Mouse (Mus musculus) right cerebral cortex, postnatal 36 days (tissue): ENCODE data around the gene Tchhl1.

Source experiments
- DNase-seq, 2 experiments: peaks; one replicate each; pipeline ENCODE4 v3.0.0; 2022; ENCODE audit warnings: low spot score in 2 of 2, mixed read lengths in 1 of 2

Gene Tchhl1

DNA sequence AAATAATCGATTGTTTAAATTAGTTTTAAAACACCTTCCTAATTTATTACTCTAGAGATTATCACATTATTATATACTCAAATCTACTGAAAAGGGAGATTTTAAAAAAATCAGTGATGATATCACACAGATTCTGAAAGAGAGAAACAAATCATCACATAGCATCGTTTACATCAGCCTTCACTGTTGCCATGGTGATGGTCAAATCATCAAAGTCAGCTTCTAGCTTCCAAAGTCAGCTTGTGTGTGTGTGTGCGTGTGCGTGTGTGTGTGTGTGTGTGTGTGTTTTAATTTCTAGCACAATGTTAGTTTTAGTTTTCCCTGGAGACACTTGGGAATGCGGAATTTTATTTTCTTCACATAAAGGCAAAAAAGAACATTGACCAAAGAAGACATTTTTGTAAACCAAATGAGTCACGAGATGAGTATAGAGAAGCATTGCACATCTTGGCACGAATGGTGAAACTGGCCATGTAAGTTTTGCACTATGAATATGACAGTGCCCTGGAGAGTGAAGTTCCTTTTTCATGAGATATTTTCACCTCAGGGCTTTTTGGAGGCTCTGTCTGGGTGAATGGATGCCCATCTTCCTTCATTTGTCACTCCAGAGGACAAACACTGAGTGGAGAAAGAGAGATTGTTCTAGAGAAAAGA is 36.1 kb downstream of the Tchhl1 start:
- no peak for DNase-seq

- DNase-seq = no peak
Observed at GRCm38 (mm10) chr3:93505960-93506863, 37.7 kb downstream of the Tchhl1 start.

DNA sequence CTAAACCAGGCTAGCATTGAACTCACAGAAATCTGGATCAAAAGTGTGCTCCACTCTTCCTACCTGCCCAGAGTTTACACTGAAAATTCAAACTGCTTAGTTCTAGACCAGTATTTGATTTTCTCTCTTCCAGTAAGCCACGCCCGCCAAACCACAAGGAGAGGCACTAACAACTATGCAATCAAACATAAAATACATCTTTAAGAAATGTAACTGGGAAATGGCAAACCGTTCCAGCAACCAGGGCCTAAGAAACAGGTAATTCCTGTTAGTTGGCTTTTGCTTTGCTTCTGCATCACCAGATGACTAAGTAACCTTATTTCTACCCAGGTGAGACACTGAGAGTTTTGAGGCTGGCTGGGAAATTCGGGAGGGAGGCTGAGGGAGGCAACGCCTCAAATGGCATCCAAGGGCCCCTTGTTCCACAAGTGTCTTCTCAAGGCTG is 38.3 kb downstream of the Tchhl1 start:
- DNase-seq = no peak

DNA sequence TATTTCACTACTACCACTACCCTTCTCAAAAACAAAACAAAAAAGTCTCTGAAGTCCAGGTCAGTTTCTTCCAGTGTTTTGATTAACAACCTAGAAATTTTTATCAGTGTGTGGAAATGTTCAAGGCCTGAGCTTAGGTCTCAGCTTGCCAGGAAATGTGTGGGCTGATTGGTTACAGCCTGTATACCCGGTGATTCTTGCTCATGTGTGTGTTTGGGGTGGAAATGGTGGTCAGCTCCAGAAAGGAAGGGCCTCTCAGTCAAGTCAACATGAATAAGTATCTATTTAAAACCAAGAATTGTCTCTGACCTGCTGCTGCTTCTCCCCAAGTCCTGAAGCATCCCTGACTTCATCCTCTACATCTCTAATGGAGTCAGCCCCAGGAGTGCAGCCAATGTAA is 40.7 kb downstream of the Tchhl1 start:
- DNase-seq = no peak

- DNase-seq = no peak
Observed at GRCm38 (mm10) chr3:93511036-93511435, 42.5 kb downstream of the Tchhl1 start.

GRCm38 (mm10) chr3:93511801-93512200 is 43.2 kb downstream of the Tchhl1 start:
- no peak for DNase-seq

GRCm38 (mm10) chr3:93512386-93513101 is 44.0 kb downstream of the Tchhl1 start:
- no peak for DNase-seq

DNA sequence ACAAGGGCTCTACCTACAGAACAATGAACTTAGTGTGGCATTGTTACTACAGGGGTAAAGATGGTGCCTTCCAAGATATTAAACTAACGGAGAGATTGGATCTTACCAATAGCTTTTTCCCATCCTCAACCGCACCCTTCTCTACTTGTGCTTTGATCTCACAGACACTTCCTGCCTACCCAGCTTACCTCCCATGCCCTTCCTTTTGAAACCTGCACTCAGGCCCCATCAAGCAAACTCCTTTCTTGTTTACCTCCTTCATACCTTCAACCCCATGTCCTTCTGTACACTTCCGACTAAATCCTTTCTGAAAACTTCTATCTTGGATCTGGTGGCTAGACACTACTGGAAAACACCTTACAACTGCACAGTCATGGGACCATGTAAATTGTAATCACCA is 46.1 kb downstream of the Tchhl1 start:
- no peak for DNase-seq

- DNase-seq = no peak
Observed at GRCm38 (mm10) chr3:93517343-93517742, 48.8 kb downstream of the Tchhl1 start.

DNA sequence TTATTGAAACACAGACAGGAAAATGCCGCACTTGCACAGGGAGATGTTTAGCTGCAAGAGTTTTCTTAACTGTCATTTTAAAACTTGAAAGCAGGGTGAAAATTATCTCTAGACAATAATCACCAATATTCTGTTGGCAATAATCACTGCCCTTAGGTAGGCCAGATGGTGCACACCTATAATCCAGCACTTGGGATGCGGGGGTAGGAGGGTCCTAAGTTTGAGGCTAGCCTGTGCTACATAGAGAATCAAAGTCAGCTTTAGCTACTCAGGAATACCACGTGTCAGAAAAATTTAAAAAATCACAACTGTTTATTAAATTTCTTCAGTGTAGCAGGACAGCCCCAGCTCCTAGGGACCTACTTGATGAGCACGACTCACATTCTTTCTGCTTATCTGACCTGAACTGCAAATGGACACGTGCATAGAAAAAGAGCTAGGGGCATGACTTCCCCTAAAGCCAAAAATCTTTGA is 51.3 kb downstream of the Tchhl1 start:
- DNase-seq = no peak

- no peak for DNase-seq
Observed at GRCm38 (mm10) chr3:93520330-93521193, 52.0 kb downstream of the Tchhl1 start, which contains the start of gene S100a11. Gene S100a11, plus strand, starts transcription at chr3:93520488.
